Mouse (Mus musculus): ENCODE data around the gene Nup210. TPM values are rescaled to one million over a fixed set of nuclear protein-coding genes. Genes with fewer than 3 reads are reported as not detected.
"Not testable (repeated sequence)": the region's sequence is repeated elsewhere in the genome, so short reads cannot be mapped to it uniquely, and the experiment has no call there.

The Nup210 gene
- total RNA-seq, 2 experiments from 2014 or later, result 18.4 to 22.1 TPM

- no peak for DNase-seq (ENCODE audit: low spot score)
Measured at GRCm38 (mm10) chr6:91105400-91106129, 11.1 kb downstream of the Nup210 start.

GRCm38 (mm10) chr6:91104765-91105399, 11.7 kb downstream of the Nup210 start:
- DNase-seq (ENCODE audit: low spot score), result no peak

- DNase-seq (ENCODE audit: low spot score), result not testable (repeated sequence)
Measured at GRCm38 (mm10) chr6:91103421-91103820, 13.2 kb downstream of the Nup210 start.

GRCm38 (mm10) chr6:91100621-91101020, 16.0 kb downstream of the Nup210 start:
- DNase-seq (ENCODE audit: low spot score), result no peak

GRCm38 (mm10) chr6:91097879-91098278, 18.8 kb downstream of the Nup210 start:
- no peak for DNase-seq (ENCODE audit: low spot score)

- no peak for DNase-seq (ENCODE audit: low spot score)
Measured at GRCm38 (mm10) chr6:91095072-91095601, 21.5 kb downstream of the Nup210 start.

GRCm38 (mm10) chr6:91092216-91092899, 24.3 kb downstream of the Nup210 start:
- DNase-seq (ENCODE audit: low spot score), result no peak

- no peak for DNase-seq (ENCODE audit: low spot score)
Measured at GRCm38 (mm10) chr6:91085114-91085892, 31.3 kb downstream of the Nup210 start.

GRCm38 (mm10) chr6:91080033-91080432, 36.6 kb downstream of the Nup210 start:
- DNase-seq (ENCODE audit: low spot score), result peak; percentile 33

- peak; percentile 86 for DNase-seq (ENCODE audit: low spot score)
Measured at GRCm38 (mm10) chr6:91076249-91076648, 40.4 kb downstream of the Nup210 start.

- peak; percentile 40 for DNase-seq (ENCODE audit: low spot score)
Measured at GRCm38 (mm10) chr6:91068511-91068910, 48.1 kb downstream of the Nup210 start.

GRCm38 (mm10) chr6:91067048-91067447, 49.6 kb downstream of the Nup210 start:
- DNase-seq (ENCODE audit: low spot score), result peak; percentile 71

- DNase-seq (ENCODE audit: low spot score), result no peak
Measured at GRCm38 (mm10) chr6:91061296-91061695, 55.3 kb downstream of the Nup210 start.

GRCm38 (mm10) chr6:91059711-91060110, 56.9 kb downstream of the Nup210 start:
- peak; percentile 52 for DNase-seq (ENCODE audit: low spot score)

GRCm38 (mm10) chr6:91057989-91058388, 58.6 kb downstream of the Nup210 start:
- DNase-seq (ENCODE audit: low spot score), result no peak

GRCm38 (mm10) chr6:91056348-91056747, 60.3 kb downstream of the Nup210 start:
- no peak for DNase-seq (ENCODE audit: low spot score)

GRCm38 (mm10) chr6:91052572-91052971, 64.1 kb downstream of the Nup210 start:
- no peak for DNase-seq (ENCODE audit: low spot score)

- no peak for DNase-seq (ENCODE audit: low spot score)
Measured at GRCm38 (mm10) chr6:91048019-91048418, 68.6 kb downstream of the Nup210 start.

GRCm38 (mm10) chr6:91047434-91047833, 69.2 kb downstream of the Nup210 start:
- DNase-seq (ENCODE audit: low spot score), result no peak

GRCm38 (mm10) chr6:91046184-91046583, 70.4 kb downstream of the Nup210 start:
- no peak for DNase-seq (ENCODE audit: low spot score)

- DNase-seq (ENCODE audit: low spot score), result no peak
Measured at GRCm38 (mm10) chr6:91044628-91045331, 71.8 kb downstream of the Nup210 start.

All from gastrocnemius, adult 18-20 months (tissue).